Mouse (Mus musculus): ENCODE results near the gene Enpp7. TPM values are rescaled to one million over a fixed set of nuclear protein-coding genes. Genes with fewer than 3 reads are reported as not detected.

Enpp7 gene
- total RNA-seq, 1 experiment, result not detected

- TF ChIP-seq HCFC1 (IDR thresholded peaks at IDR 0.05; ENCODE audit: borderline replicate concordance, insufficient read depth, low read length) (no peak), ZNF384 (IDR thresholded peaks at IDR 0.05; ENCODE audit: low read depth, low read length) (no peak), ZC3H11A (IDR thresholded peaks at IDR 0.05; ENCODE audit: borderline replicate concordance, low read depth, low read length) (no peak), MAFK (IDR thresholded peaks at IDR 0.05; ENCODE audit: insufficient read depth, low read depth, low read length) (no peak), CHD2 (IDR thresholded peaks at IDR 0.05; ENCODE audit: low read depth, low read length) (no peak)
- Histone ChIP-seq H3K36me3 (ENCODE audit: control insufficient read depth, insufficient read depth, low read length, poor library complexity, severe bottlenecking) (no peaks in the 10 kb centered on the region), H3K27ac (ENCODE audit: insufficient read depth, low read depth, low read length, poor library complexity, severe bottlenecking) (no peak overlapping the region), H3K4me1 (ENCODE audit: control insufficient read depth in 2 of 2, insufficient read depth in 2 of 2, low read length in 2 of 2, poor library complexity in 1 of 2) (peaks cover 0 to 4% of the 10 kb centered on the region in 2 experiments; a peak in 1 of 4 replicates), H3K9ac (ENCODE audit: insufficient read depth, low read depth, low read length, poor library complexity, severe bottlenecking) (no peak overlapping the region), H3K4me3 (ENCODE audit: insufficient read depth in 1 of 2, low read depth in 1 of 2, low read length in 2 of 2, poor library complexity in 1 of 2, severe bottlenecking in 1 of 2) (no peak overlapping the region), H3K9me3 (ENCODE audit: control insufficient read depth, insufficient read depth, low read depth, low read length) (no peaks in the 10 kb centered on the region)
- no peak for DNase-seq (ENCODE audit: low read depth, low spot score)
- in situ Hi-C loops (cut with MboI; ENCODE audit: low sequenced_read_pairs in 2 of 2, unreplicated experiment in 2 of 2), result no loop called here
Observed at GRCm38 (mm10) chr11:118955016-118955415, 33.0 kb upstream of the Enpp7 start.

DNA sequence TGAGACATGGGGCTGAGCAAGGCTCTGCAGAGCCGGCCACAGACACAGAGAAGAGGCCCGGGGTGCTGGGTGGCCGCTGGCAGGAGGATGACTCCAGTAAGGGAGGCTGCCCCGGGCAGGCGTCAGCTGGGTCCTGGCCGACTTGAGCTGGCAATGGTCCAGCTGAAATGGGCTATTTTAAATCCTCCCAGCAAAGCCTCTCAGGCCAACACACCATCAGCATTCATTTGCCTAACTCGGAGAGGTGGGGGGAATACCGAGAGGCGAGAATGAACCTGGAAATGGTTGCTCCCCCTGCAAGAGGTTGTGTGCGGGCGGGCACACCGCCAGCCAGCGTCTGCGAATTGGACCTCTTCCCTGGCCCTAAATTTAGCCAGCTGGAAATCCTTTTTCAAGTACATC is 30.9 kb upstream of the Enpp7 start:
- no peaks in the 10 kb centered on the region for H3K36me3 ChIP-seq (ENCODE audit: control insufficient read depth, insufficient read depth, low read length, poor library complexity, severe bottlenecking)
- H3K4me3 ChIP-seq (ENCODE audit: insufficient read depth in 1 of 2, low read depth in 1 of 2, low read length in 2 of 2, poor library complexity in 1 of 2, severe bottlenecking in 1 of 2), result no peak overlapping the region
- H3K27ac ChIP-seq (ENCODE audit: insufficient read depth, low read depth, low read length, poor library complexity, severe bottlenecking), result no peak overlapping the region
- H3K9ac ChIP-seq (ENCODE audit: insufficient read depth, low read depth, low read length, poor library complexity, severe bottlenecking), result no peak overlapping the region
- no peaks in the 10 kb centered on the region for H3K9me3 ChIP-seq (ENCODE audit: control insufficient read depth, insufficient read depth, low read depth, low read length)
- H3K4me1 ChIP-seq (ENCODE audit: control insufficient read depth in 2 of 2, insufficient read depth in 2 of 2, low read length in 2 of 2, poor library complexity in 1 of 2), result peaks cover 0 to 4% of the 10 kb centered on the region in 2 experiments; a peak in 1 of 4 replicates
- TF ChIP-seq HCFC1 (IDR thresholded peaks at IDR 0.05; ENCODE audit: borderline replicate concordance, insufficient read depth, low read length), result no peak
- TF ChIP-seq ZNF384 (IDR thresholded peaks at IDR 0.05; ENCODE audit: low read depth, low read length), result no peak
- no peak for TF ChIP-seq ZC3H11A (IDR thresholded peaks at IDR 0.05; ENCODE audit: borderline replicate concordance, low read depth, low read length)
- no peak for TF ChIP-seq MAFK (IDR thresholded peaks at IDR 0.05; ENCODE audit: insufficient read depth, low read depth, low read length)
- TF ChIP-seq CHD2 (IDR thresholded peaks at IDR 0.05; ENCODE audit: low read depth, low read length), result no peak
- no peak for DNase-seq (ENCODE audit: low read depth, low spot score)
- in situ Hi-C loops (cut with MboI; ENCODE audit: low sequenced_read_pairs in 2 of 2, unreplicated experiment in 2 of 2), result no loop called here

GRCm38 (mm10) chr11:118960649-118961048 is 27.3 kb upstream of the Enpp7 start:
- in situ Hi-C loops (cut with MboI; ENCODE audit: low sequenced_read_pairs in 2 of 2, unreplicated experiment in 2 of 2), result no loop called here
- no peak overlapping the region for H3K27ac ChIP-seq (ENCODE audit: insufficient read depth, low read depth, low read length, poor library complexity, severe bottlenecking)
- no peak for DNase-seq (ENCODE audit: low read depth, low spot score)
- no peaks in the 10 kb centered on the region for H3K9me3 ChIP-seq (ENCODE audit: control insufficient read depth, insufficient read depth, low read depth, low read length)
- TF ChIP-seq HCFC1 (IDR thresholded peaks at IDR 0.05; ENCODE audit: borderline replicate concordance, insufficient read depth, low read length) (no peak), MAFK (IDR thresholded peaks at IDR 0.05; ENCODE audit: insufficient read depth, low read depth, low read length) (no peak), ZNF384 (IDR thresholded peaks at IDR 0.05; ENCODE audit: low read depth, low read length) (no peak), CHD2 (IDR thresholded peaks at IDR 0.05; ENCODE audit: low read depth, low read length) (no peak), ZC3H11A (IDR thresholded peaks at IDR 0.05; ENCODE audit: borderline replicate concordance, low read depth, low read length) (no peak)
- H3K9ac ChIP-seq (ENCODE audit: insufficient read depth, low read depth, low read length, poor library complexity, severe bottlenecking), result no peak overlapping the region
- H3K4me3 ChIP-seq (ENCODE audit: insufficient read depth in 1 of 2, low read depth in 1 of 2, low read length in 2 of 2, poor library complexity in 1 of 2, severe bottlenecking in 1 of 2), result no peak overlapping the region
- peaks cover 0 to 2% of the 10 kb centered on the region in 2 experiments; a peak in 1 of 4 replicates for H3K4me1 ChIP-seq (ENCODE audit: control insufficient read depth in 2 of 2, insufficient read depth in 2 of 2, low read length in 2 of 2, poor library complexity in 1 of 2)
- H3K36me3 ChIP-seq (ENCODE audit: control insufficient read depth, insufficient read depth, low read length, poor library complexity, severe bottlenecking), result no peaks in the 10 kb centered on the region

- DNase-seq (ENCODE audit: low read depth, low spot score), result no peak
- TF ChIP-seq ZNF384 (IDR thresholded peaks at IDR 0.05; ENCODE audit: low read depth, low read length) (no peak), ZC3H11A (IDR thresholded peaks at IDR 0.05; ENCODE audit: borderline replicate concordance, low read depth, low read length) (no peak), MAFK (IDR thresholded peaks at IDR 0.05; ENCODE audit: insufficient read depth, low read depth, low read length) (no peak), CHD2 (IDR thresholded peaks at IDR 0.05; ENCODE audit: low read depth, low read length) (no peak), HCFC1 (IDR thresholded peaks at IDR 0.05; ENCODE audit: borderline replicate concordance, insufficient read depth, low read length) (no peak)
- H3K4me1 ChIP-seq (ENCODE audit: control insufficient read depth in 2 of 2, insufficient read depth in 2 of 2, low read length in 2 of 2, poor library complexity in 1 of 2), result peaks cover 0 to under 1% of the 10 kb centered on the region in 2 experiments; a peak in 1 of 4 replicates
- no peak overlapping the region for H3K27ac ChIP-seq (ENCODE audit: insufficient read depth, low read depth, low read length, poor library complexity, severe bottlenecking)
- H3K9me3 ChIP-seq (ENCODE audit: control insufficient read depth, insufficient read depth, low read depth, low read length), result no peaks in the 10 kb centered on the region
- no peaks in the 10 kb centered on the region for H3K36me3 ChIP-seq (ENCODE audit: control insufficient read depth, insufficient read depth, low read length, poor library complexity, severe bottlenecking)
- H3K4me3 ChIP-seq (ENCODE audit: insufficient read depth in 1 of 2, low read depth in 1 of 2, low read length in 2 of 2, poor library complexity in 1 of 2, severe bottlenecking in 1 of 2), result no peak overlapping the region
- H3K9ac ChIP-seq (ENCODE audit: insufficient read depth, low read depth, low read length, poor library complexity, severe bottlenecking), result no peak overlapping the region
- in situ Hi-C loops (cut with MboI; ENCODE audit: low sequenced_read_pairs in 2 of 2, unreplicated experiment in 2 of 2), result no loop called here
Observed at GRCm38 (mm10) chr11:118962478-118962877, 25.5 kb upstream of the Enpp7 start.

GRCm38 (mm10) chr11:118963926-118964325 is 24.1 kb upstream of the Enpp7 start:
- no peaks in the 10 kb centered on the region for H3K9me3 ChIP-seq (ENCODE audit: control insufficient read depth, insufficient read depth, low read depth, low read length)
- TF ChIP-seq HCFC1 (IDR thresholded peaks at IDR 0.05; ENCODE audit: borderline replicate concordance, insufficient read depth, low read length), result no peak
- no peak for TF ChIP-seq MAFK (IDR thresholded peaks at IDR 0.05; ENCODE audit: insufficient read depth, low read depth, low read length)
- TF ChIP-seq ZC3H11A (IDR thresholded peaks at IDR 0.05; ENCODE audit: borderline replicate concordance, low read depth, low read length), result no peak
- no peak for TF ChIP-seq CHD2 (IDR thresholded peaks at IDR 0.05; ENCODE audit: low read depth, low read length)
- TF ChIP-seq ZNF384 (IDR thresholded peaks at IDR 0.05; ENCODE audit: low read depth, low read length), result no peak
- H3K4me1 ChIP-seq (ENCODE audit: control insufficient read depth in 2 of 2, insufficient read depth in 2 of 2, low read length in 2 of 2, poor library complexity in 1 of 2), result no peaks in the 10 kb centered on the region
- H3K9ac ChIP-seq (ENCODE audit: insufficient read depth, low read depth, low read length, poor library complexity, severe bottlenecking), result no peak overlapping the region
- H3K36me3 ChIP-seq (ENCODE audit: control insufficient read depth, insufficient read depth, low read length, poor library complexity, severe bottlenecking), result no peaks in the 10 kb centered on the region
- no peak overlapping the region for H3K27ac ChIP-seq (ENCODE audit: insufficient read depth, low read depth, low read length, poor library complexity, severe bottlenecking)
- no peak for DNase-seq (ENCODE audit: low read depth, low spot score)
- in situ Hi-C loops (cut with MboI; ENCODE audit: low sequenced_read_pairs in 2 of 2, unreplicated experiment in 2 of 2), result no loop called here
- no peak overlapping the region for H3K4me3 ChIP-seq (ENCODE audit: insufficient read depth in 1 of 2, low read depth in 1 of 2, low read length in 2 of 2, poor library complexity in 1 of 2, severe bottlenecking in 1 of 2)

Measured in ES-E14 (cell line).